Comparison of ENCODE assay signal across 21 mouse cellular contexts in genomic region chr17:75056631-75057030, GRCm38 (mm10). TPM values are rescaled to one million over a fixed set of nuclear protein-coding genes. Genes with fewer than 3 reads are reported as not detected.
A peak's percentile ranks its signal among the peaks of the same experiment; 100 is the strongest.
DNase-seq lines count a peak whose midpoint lies in the region; ATAC-seq lines count a peak whose summit lies in the region.
"Had no signal": no experiment of that assay in that cellular context is flagged by ENCODE, and none has a peak within 500 bp of the region (broad histone marks: within the 10 kb centered on the region; RNA-seq: fewer than 3 reads in every experiment).

No protein-coding gene starts in this region.

- H3K9ac ChIP-seq in embryonic facial prominence, embryonic 14.5 days (ENCODE audit: low read depth, low read length), result no peak overlapping the region
- H3K9ac ChIP-seq: hindbrain, embryonic 15.5 days; intestine, embryonic 15.5 days; liver, embryonic 13.5 days; lung, embryonic 14.5 days had no signal

- 36% methylated on average over 8 of the region's 8 CpGs for WGBS in embryonic facial prominence, embryonic 14.5 days

- ATAC-seq in megakaryocyte, adult 5-6 weeks (ENCODE audit: poor library complexity, severe bottlenecking), result no peak
- peak; percentile 53; the same call in 1 of the 2 replicates for ATAC-seq in embryonic facial prominence, embryonic 14.5 days (ENCODE audit: low read depth)
- ATAC-seq: intestine, embryonic 15.5 days had no signal

- DNase-seq in heart, adult 11 months, result peak; percentile 86
- no peak for DNase-seq in heart, postnatal 14 days
- peak; percentile 65 for DNase-seq in embryonic facial prominence, embryonic 14.5 days (ENCODE audit: low spot score)
- DNase-seq in urinary bladder, postnatal 36 days (ENCODE audit: low spot score in 2 of 2), result no peak
- DNase-seq in cerebellum, adult 11 months, result no peak
- DNase-seq: cerebellum, adult 18-20 months; cerebellum, postnatal 25 days; heart, adult 2 months; heart, postnatal 36 days; layer of hippocampus, postnatal 36 days; left cerebral cortex, postnatal 4 days; liver, embryonic 13.5 days; lung, embryonic 14.5 days; lung, postnatal 36 days; thymus, postnatal 36 days had no signal

- H3K4me3 ChIP-seq in megakaryocyte, embryonic 14.5 days (replicated peaks), result peak overlapping the region; percentile 64
- no peak overlapping the region for H3K4me3 ChIP-seq in embryonic facial prominence, embryonic 14.5 days (ENCODE audit: low read depth, low read length)
- H3K4me3 ChIP-seq: heart, adult 2 months; hindbrain, embryonic 15.5 days; intestine, embryonic 15.5 days; liver, embryonic 13.5 days; midbrain, embryonic 10.5 days had no signal

- no peak overlapping the region for H3K4me2 ChIP-seq in embryonic facial prominence, embryonic 14.5 days (ENCODE audit: low read depth, low read length)
- H3K4me2 ChIP-seq: hindbrain, embryonic 15.5 days; intestine, embryonic 15.5 days; liver, embryonic 13.5 days; lung, embryonic 14.5 days had no signal

- no peaks in the 10 kb centered on the region for H3K27me3 ChIP-seq in megakaryocyte, embryonic 14.5 days (replicated peaks)
- H3K27me3 ChIP-seq in embryonic facial prominence, embryonic 14.5 days (replicated peaks; ENCODE audit: control insufficient read depth, insufficient read depth, low read length), result no peaks in the 10 kb centered on the region
- H3K27me3 ChIP-seq: hindbrain, embryonic 15.5 days; intestine, embryonic 15.5 days; liver, embryonic 13.5 days had no signal

- peaks cover 80% of the 10 kb centered on the region for H3K36me3 ChIP-seq in megakaryocyte, embryonic 14.5 days (replicated peaks; ENCODE audit: low read length)
- no peaks in the 10 kb centered on the region for H3K36me3 ChIP-seq in embryonic facial prominence, embryonic 14.5 days (ENCODE audit: control insufficient read depth, insufficient read depth, low read length)
- H3K36me3 ChIP-seq: hindbrain, embryonic 15.5 days; intestine, embryonic 15.5 days; liver, embryonic 13.5 days; midbrain, embryonic 10.5 days had no signal

- H3K9me3 ChIP-seq in megakaryocyte, embryonic 14.5 days, result no peaks in the 10 kb centered on the region
- no peaks in the 10 kb centered on the region for H3K9me3 ChIP-seq in embryonic facial prominence, embryonic 14.5 days (ENCODE audit: control insufficient read depth, low read length)
- H3K9me3 ChIP-seq: hindbrain, embryonic 15.5 days; intestine, embryonic 15.5 days; liver, embryonic 13.5 days; midbrain, embryonic 10.5 days had no signal

- H3K4me1 ChIP-seq in megakaryocyte, embryonic 14.5 days, result peaks cover 97% of the 10 kb centered on the region
- no peaks in the 10 kb centered on the region for H3K4me1 ChIP-seq in embryonic facial prominence, embryonic 14.5 days (ENCODE audit: control insufficient read depth, insufficient read depth, low read length)
- H3K4me1 ChIP-seq: hindbrain, embryonic 15.5 days; intestine, embryonic 15.5 days; liver, embryonic 13.5 days had no signal

- intact Hi-C loops in heart, postnatal 14 days (cut with DNase I), result no loop called here

- 0 out of 2 replicates have a peak overlapping the region, but pooled peaks have one; percentile 28 for H3K27ac ChIP-seq in embryonic facial prominence, embryonic 14.5 days (replicated peaks; ENCODE audit: low read depth, low read length)
- H3K27ac ChIP-seq: heart, adult 2 months; hindbrain, embryonic 15.5 days; intestine, embryonic 15.5 days; kidney, postnatal 0 days; liver, embryonic 13.5 days; midbrain, embryonic 10.5 days had no signal

RNA-seq across cellular contexts. Expression of gene Ltbp1, which starts 51.3 kb away (rescaled TPM):
- 10 to 100 TPM; 53.0 to 53.6 TPM for total RNA-seq in heart, postnatal 14 days (2021)
- polyA plus RNA-seq in megakaryocyte, embryonic 14.5 days (2012; ENCODE audit: insufficient read depth, low replicate concordance), result 30.6 and 93.5 TPM in 2 replicates
- total RNA-seq in megakaryocyte, adult 5-6 weeks (2015), result 0.07 and 0.67 TPM in 2 replicates
- 0.12 and 0.48 TPM in 2 replicates for total RNA-seq in megakaryocyte, adult 5-6 weeks (2017)
- polyA plus RNA-seq in embryonic facial prominence, embryonic 14.5 days (2014; fragmentation: Nextera tagmentation; extraction: Ambion mirVana), result 53.9 and 60.7 TPM in 2 replicates

Comparison
In these comparisons a context has a peak if more than half of its experiments do, and no peak if none do; other contexts are left out.
1. DNase-seq: peak in heart, adult 11 months (single experiment) and embryonic facial prominence, embryonic 14.5 days (single experiment); none in heart, postnatal 14 days (0 of 2), urinary bladder, postnatal 36 days (0 of 2) and cerebellum, adult 11 months (single experiment).
2. RNA of gene Ltbp1, which starts 51.3 kb away (total RNA-seq): 53.0 to 53.6 TPM in heart, postnatal 14 days; 0.07 to 0.67 TPM in megakaryocyte, adult 5-6 weeks; every median in the first group is over 10 times any median in the second.